Mouse (Mus musculus) forebrain, embryonic 14.5 days (tissue): Measurements from ENCODE around the gene Gtpbp1. TPM values are rescaled to one million over a fixed set of nuclear protein-coding genes. Genes with fewer than 3 reads are reported as not detected.

Experiments
- ATAC-seq: fragments of 200-750 bp; cut with Nextera tagmentation; 2 replicates; pipeline ENCODE4 v1.8.0; 2017; ENCODE audit warnings: mild to moderate bottlenecking, moderate library complexity
- DNase-seq: peaks from one replicate; pipeline ENCODE4 v3.0.0-alpha.2; 2015; ENCODE audit warnings: low spot score
- H3K27ac ChIP-seq: fragments of 300-500 bp; sonication (generic); 2 replicates; pipeline ENCODE4 v1.5.1; 2014; ENCODE audit warnings: low read depth, mild to moderate bottlenecking, control low read depth, low read length, moderate library complexity
- H3K27me3 ChIP-seq: fragments of 300-500 bp; sonication (generic); replicated peaks from 2 replicates; pipeline ENCODE4 v1.6.1; 2014; ENCODE audit warnings: low read length, control low read depth, mixed read lengths; ENCODE audit not compliant: control insufficient read depth, insufficient read depth
- H3K36me3 ChIP-seq: fragments of 300-500 bp; sonication (generic); 2 replicates; pipeline ENCODE4 v1.6.1; 2014; ENCODE audit warnings: low read length, control low read depth; ENCODE audit not compliant: control insufficient read depth, insufficient read depth
- H3K4me1 ChIP-seq: fragments of 300-500 bp; sonication (generic); 2 replicates; pipeline ENCODE4 v1.6.1; 2014; ENCODE audit warnings: antibody characterized with exemption, low read length, control low read depth; ENCODE audit not compliant: control insufficient read depth, insufficient read depth
- H3K4me2 ChIP-seq: fragments of 300-500 bp; sonication (generic); 2 replicates; pipeline ENCODE4 v1.6.1; 2014; ENCODE audit warnings: mild to moderate bottlenecking, control low read depth, low read length
- H3K4me3 ChIP-seq: fragments of 300-500 bp; sonication (generic); 2 replicates; pipeline ENCODE4 v1.5.1; 2014; ENCODE audit warnings: low read depth, low read length, control low read depth
- H3K9ac ChIP-seq: fragments of 300-500 bp; sonication (generic); 2 replicates; pipeline ENCODE4 v1.6.1; 2014; ENCODE audit warnings: mild to moderate bottlenecking, low read length, control low read depth, moderate library complexity
- H3K9me3 ChIP-seq: fragments of 300-500 bp; sonication (generic); replicated peaks from 2 replicates; pipeline ENCODE4 v1.6.1; 2016; ENCODE audit warnings: low read length, control low read depth, mixed read lengths; ENCODE audit not compliant: control insufficient read depth
- WGBS: fragments of 180-500 bp; shearing (Covaris S2); extraction: QIAGEN DNeasy Blood & Tissue Kit; methylation state at CpG from one replicate; pipeline ENCODE4 v1.1.7; 2014; 5-methylcytosine and 5-hydroxymethylcytosine counted together
- polyA plus RNA-seq: library from polyadenylated mRNA; unstranded; fragments of >200 nt; fragmentation: Nextera tagmentation; extraction: Ambion mirVana; gene quantifications from 2 replicates; pipeline ENCODE4 v1.2.1, GENCODE M21; 2014

Gtpbp1 gene
- 36.2 and 43.5 TPM in 2 replicates for polyA plus RNA-seq

DNA sequence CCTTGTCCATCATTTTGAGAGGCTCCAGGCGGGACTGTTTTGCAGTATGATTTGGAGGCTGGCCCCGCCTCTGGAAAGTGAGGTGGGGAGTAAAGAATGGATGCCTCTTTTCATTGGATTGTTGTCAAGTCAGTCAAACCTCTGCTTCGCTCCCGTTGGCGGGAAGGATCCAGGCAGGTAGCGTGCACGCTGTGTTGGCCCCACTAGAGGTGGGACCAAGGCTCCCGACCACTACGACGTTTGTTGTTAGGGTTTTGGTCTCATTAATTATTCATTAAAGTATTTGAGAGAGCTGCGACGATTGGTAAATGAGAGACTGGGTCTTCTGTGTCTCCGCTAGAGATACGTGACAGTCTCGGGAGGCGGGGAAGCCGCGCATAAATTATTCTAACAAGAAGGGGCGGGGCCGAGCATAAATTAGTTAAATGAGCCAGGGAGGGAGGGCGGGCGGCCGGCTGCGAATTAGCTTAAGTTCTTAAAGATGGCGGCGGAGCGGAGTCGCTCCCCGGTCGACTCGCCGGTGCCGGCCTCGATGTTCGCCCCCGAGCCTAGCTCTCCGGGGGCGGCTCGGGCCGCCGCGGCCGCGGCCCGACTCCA lies at the start of gene Gtpbp1:
Gtpbp1 (plus strand) TSS at position 420 of the 597 bp plus-strand sequence.
- H3K9ac ChIP-seq = peak within 1 kb of the TSS; percentile 87
- DNase-seq (peak; percentile 100), ATAC-seq (peak; percentile 97)
- H3K4me1 ChIP-seq = peaks cover 36% of the 10 kb centered on the region
- peaks cover 6% of the 10 kb centered on the region; the same call in 1 of the 2 replicates for H3K36me3 ChIP-seq
- peak within 1 kb of the TSS; percentile 97 for H3K4me2 ChIP-seq
- 0% methylated on average over 44 of the region's 45 CpGs for WGBS
- H3K9me3 ChIP-seq = no peaks in the 10 kb centered on the region
- no peaks in the 10 kb centered on the region for H3K27me3 ChIP-seq
- peak within 1 kb of the TSS; percentile 84 for H3K27ac ChIP-seq
- H3K4me3 ChIP-seq = peak within 1 kb of the TSS; percentile 93

DNA sequence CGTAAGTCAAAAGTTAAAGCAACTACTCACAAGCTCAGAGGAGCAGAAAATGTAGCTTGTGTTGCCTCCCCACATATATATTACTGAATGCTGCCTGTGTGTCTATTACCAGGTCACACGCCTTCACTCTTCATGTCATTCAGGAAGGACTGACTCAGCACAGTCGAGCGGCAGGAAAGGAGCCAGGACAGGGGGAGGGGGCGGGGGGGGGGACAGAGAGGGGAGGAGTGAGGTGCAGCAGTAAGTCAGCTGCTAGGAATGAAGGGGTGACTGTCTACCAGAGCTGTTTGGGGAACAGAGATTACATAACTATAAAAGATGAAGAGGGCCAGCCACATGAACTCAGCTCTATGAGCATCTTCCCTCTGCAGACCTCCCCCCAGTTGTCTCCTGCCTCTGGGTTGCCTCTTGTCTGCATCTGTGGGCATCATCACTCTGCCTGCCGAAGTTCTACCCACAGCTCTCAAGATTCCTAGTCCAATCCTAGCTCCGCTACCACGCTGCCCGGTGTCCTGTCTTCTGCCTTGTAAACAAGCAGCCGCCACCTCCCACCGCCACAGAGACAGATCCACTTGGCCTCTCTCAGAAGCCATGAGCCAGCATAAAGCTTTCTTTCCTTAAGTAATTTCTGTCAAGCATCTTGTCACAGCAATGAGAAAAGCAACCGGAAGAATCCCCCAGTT lies 49.4 kb upstream of the Gtpbp1 start:
- DNase-seq (no peak), ATAC-seq (no peak)
- no peaks in the 10 kb centered on the region for H3K4me1 ChIP-seq
- no peak overlapping the region for H3K4me3 ChIP-seq
- H3K27ac ChIP-seq = no peak overlapping the region
- no peaks in the 10 kb centered on the region for H3K27me3 ChIP-seq
- peaks cover 69% of the 10 kb centered on the region for H3K36me3 ChIP-seq
- H3K4me2 ChIP-seq = no peak overlapping the region
- H3K9me3 ChIP-seq = no peaks in the 10 kb centered on the region
- H3K9ac ChIP-seq = no peak overlapping the region
- WGBS = 86% methylated on average over 12 of the region's 12 CpGs

DNA sequence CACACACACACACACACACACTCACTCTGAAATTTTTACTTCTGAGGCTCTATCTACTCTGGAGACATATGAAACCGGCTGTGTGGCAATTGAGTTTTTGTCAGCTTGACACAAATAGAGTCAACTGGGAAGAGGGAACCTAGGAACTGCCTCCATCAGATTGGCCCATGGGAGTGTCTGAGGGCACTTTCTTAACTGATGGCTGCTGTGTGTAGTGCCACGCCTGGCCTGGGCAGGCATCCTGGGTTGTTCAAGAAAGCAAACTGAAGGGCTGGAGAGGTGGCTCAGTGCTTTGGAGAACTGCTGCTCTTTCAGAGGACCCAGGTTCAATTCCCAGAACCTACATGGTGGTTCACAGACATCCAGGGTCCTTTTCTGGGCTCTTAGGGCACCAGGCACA lies 45.2 kb upstream of the Gtpbp1 start:
- Histone ChIP-seq H3K4me3 (no peak overlapping the region), H3K9ac (no peak overlapping the region), H3K4me1 (no peaks in the 10 kb centered on the region), H3K27me3 (no peaks in the 10 kb centered on the region), H3K4me2 (no peak overlapping the region), H3K27ac (no peak overlapping the region), H3K9me3 (no peaks in the 10 kb centered on the region), H3K36me3 (peaks cover 62% of the 10 kb centered on the region)
- 85% methylated on average over 2 of the region's 2 CpGs for WGBS
- ATAC-seq (no peak), DNase-seq (no peak)

DNA sequence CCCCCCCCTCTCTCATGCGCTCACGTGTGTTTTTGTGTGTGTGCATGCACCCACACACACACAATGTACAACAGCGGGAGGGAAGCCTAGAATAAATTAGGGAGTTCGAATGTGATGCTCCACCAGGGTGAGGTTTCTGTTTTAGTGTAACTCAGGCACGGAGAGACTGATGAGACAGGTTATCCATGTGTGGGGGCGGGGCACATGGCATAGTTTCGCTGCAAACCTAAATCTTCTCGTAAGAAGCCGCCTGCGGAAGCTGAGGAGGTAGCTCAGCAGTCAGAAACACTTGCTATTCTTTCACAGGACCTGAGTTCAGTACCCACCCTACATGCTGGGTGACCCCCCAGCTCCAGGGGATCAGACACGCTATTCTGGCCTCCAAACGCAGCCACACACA lies 42.5 kb upstream of the Gtpbp1 start:
- no peak for DNase-seq
- H3K9me3 ChIP-seq = no peaks in the 10 kb centered on the region
- H3K4me1 ChIP-seq = no peaks in the 10 kb centered on the region
- H3K36me3 ChIP-seq = peaks cover 45% of the 10 kb centered on the region
- no peak overlapping the region for H3K4me2 ChIP-seq
- H3K27me3 ChIP-seq = no peaks in the 10 kb centered on the region
- ATAC-seq = no peak
- WGBS = 90% methylated on average over 12 of the region's 12 CpGs
- no peak overlapping the region for H3K27ac ChIP-seq
- no peak overlapping the region for H3K9ac ChIP-seq
- no peak overlapping the region for H3K4me3 ChIP-seq

DNA sequence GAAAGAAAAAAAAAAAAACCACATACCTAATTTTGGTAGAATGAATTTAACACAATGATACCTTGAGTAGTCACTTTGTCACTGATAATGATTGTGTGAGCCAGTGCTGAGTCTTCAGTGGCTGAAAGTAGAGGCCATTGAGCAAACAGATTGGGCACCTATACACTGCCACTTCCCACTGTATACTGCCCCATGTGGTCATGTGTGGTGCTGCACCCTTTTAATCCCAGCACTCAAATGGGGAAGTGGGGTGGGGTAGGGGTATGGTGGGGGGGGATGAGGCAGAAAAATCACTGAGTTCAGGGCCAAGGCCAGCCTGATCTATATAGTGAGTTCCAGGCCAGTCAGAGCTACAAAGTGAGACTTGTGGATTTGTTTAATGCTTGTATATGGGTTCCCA lies 40.1 kb upstream of the Gtpbp1 start:
- Histone ChIP-seq H3K27me3 (no peaks in the 10 kb centered on the region), H3K4me2 (no peak overlapping the region), H3K4me1 (no peaks in the 10 kb centered on the region), H3K9ac (no peak overlapping the region), H3K9me3 (no peaks in the 10 kb centered on the region), H3K27ac (no peak overlapping the region), H3K4me3 (no peak overlapping the region), H3K36me3 (peaks cover 33% of the 10 kb centered on the region)
- no peak for ATAC-seq
- peak; percentile 43 for DNase-seq

DNA sequence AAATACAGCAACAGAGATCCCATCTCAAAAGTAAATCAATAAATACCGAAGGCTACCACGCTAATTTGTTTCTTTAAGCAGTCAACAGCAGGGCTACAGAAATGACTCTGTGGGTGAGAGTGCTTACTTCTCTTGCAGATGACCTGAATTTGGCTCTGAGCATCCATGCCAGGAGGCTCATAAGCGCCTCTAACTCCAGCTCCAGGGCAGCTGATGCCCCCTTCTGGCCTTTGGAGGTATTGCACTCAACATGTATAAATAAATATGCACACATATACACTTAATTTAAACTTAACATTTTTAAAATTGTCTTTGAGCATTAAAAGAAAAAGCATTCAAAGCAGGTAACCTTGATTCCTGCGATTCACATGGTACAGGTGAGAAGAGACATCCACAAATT lies 39.2 kb upstream of the Gtpbp1 start:
- Histone ChIP-seq H3K4me3 (no peak overlapping the region), H3K9ac (no peak overlapping the region), H3K9me3 (no peaks in the 10 kb centered on the region), H3K27me3 (no peaks in the 10 kb centered on the region), H3K36me3 (peaks cover 31% of the 10 kb centered on the region), H3K4me1 (no peaks in the 10 kb centered on the region), H3K4me2 (no peak overlapping the region), H3K27ac (no peak overlapping the region)
- DNase-seq (no peak), ATAC-seq (no peak)
- WGBS = 71% methylated on average over 4 of the region's 4 CpGs

DNA sequence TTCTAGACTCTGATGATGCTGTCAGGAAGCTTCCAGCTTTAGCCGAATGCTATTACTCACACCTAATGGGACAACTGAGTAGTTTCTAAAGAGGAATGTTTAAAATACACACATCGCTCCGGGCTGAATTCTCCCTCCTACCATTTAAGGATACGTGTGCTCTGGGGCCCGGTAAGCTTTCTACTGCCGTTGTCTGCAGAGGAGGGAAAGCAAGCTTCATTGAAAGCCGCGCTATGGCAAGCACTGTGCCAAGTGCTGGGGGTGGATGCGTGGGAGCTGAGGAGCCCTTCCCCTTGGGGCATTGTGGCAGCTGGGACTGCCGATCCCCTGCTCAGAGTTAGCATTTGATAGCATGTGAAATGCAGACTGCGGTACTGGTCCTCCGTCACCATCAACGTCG lies 34.2 kb upstream of the Gtpbp1 start:
- Histone ChIP-seq H3K4me1 (peaks cover 5% of the 10 kb centered on the region; the same call in 1 of the 2 replicates), H3K36me3 (0 out of 2 replicates have a peak, but pooled peaks cover 8% of the 10 kb centered on the region), H3K4me2 (no peak overlapping the region), H3K9me3 (no peaks in the 10 kb centered on the region), H3K4me3 (no peak overlapping the region), H3K9ac (no peak overlapping the region), H3K27me3 (no peaks in the 10 kb centered on the region), H3K27ac (no peak overlapping the region)
- no peak for DNase-seq
- ATAC-seq = no peak
- WGBS = 90% methylated on average over 14 of the region's 14 CpGs

DNA sequence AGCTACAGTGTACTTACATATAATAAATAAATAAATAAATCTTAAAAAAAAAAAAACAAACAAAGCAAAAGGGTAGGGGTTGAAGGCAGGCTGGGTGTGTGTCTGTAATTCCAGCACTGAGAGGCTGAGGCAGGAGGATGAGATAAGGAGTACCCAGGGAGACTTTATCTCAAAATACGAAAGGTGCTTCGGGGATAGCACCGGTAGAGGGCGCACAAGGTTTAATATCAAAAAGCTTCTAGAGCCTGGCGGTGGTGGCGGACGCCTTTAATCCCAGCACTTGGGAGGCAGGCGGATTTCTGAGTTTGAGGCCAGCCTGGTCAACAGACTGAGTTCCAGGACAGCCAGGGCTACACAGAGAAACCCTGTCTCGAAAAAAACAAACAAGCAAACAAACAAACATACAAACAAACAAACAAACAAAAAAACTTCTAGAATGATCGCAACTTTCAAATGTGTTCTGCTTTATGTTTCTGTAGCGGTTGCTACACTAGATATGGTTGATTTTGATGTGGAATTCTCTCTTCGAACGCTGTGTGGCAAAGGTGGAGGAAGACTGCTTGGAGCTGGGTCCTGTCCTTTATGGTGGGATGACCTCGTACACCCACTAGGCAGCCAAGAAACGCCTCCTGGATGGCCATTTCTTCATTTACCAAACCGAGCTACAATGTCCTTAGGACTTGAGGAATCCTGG lies 32.7 kb upstream of the Gtpbp1 start:
- peak; percentile 92 for DNase-seq
- no peaks in the 10 kb centered on the region for H3K27me3 ChIP-seq
- H3K36me3 ChIP-seq = 0 out of 2 replicates have a peak, but pooled peaks cover 11% of the 10 kb centered on the region
- H3K9me3 ChIP-seq = no peaks in the 10 kb centered on the region
- peak overlapping the region; percentile 94 for H3K27ac ChIP-seq
- peak; percentile 37; the same call in 1 of the 2 replicates for ATAC-seq
- peaks cover 5% of the 10 kb centered on the region; the same call in 1 of the 2 replicates for H3K4me1 ChIP-seq
- peak overlapping the region; percentile 80 for H3K9ac ChIP-seq
- peak overlapping the region; percentile 53 for H3K4me3 ChIP-seq
- H3K4me2 ChIP-seq = peak overlapping the region; percentile 62
- 4% methylated on average over 16 of the region's 16 CpGs for WGBS
